Mouse (Mus musculus) ES-Bruce4 (cell line): ENCODE data around the gene Cytip.

Source experiments
- CTCF ChIP-seq: IDR thresholded peaks from one replicate; pipeline ENCODE4 v1.8.1; 2011; ENCODE audit warnings: low read depth, low read length
- EP300 ChIP-seq: IDR thresholded peaks from 2 replicates; pipeline ENCODE4 v1.6.1; 2011; ENCODE audit warnings: low read depth, low read length; ENCODE audit not compliant: insufficient read depth
- POLR2A ChIP-seq: IDR thresholded peaks from one replicate; pipeline ENCODE4 v1.8.1; 2011; ENCODE audit warnings: low read length; ENCODE audit not compliant: insufficient read depth

DNA sequence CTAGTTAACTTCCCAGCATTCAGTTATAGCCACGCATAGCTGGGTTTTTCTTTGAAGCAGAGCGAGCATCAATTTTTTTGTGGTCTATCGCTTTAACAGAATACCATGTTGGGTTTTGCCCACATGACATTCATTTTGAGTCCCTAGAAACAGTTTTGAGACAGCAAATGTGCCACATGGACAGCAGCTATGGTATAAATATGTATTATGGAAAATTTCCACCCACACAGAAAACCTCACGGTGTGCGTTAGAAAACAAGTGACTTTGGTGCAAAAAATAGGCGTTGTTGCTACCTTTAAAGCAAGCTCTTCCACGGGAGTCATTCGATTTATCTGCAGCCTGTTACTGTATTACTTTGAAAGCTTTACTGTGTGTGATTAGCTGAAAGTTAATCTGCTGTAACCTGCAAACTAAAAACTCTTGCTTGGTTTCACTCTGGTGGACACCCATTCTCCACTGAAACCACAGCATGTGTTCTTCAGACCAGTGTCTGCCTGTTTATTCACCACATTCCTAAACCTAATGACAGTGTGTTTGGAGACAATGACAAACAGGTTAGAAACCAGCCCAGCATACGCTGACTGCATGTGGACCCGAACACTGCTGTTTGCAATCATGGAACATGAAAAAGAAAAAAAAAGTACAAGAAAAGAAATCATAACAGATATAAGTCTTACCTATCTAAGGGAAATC is 763 bp downstream of the Cytip start:
- TF ChIP-seq POLR2A, result no peak
- no peak for TF ChIP-seq CTCF
- TF ChIP-seq EP300, result no peak
